ENCODE assay signal across 7 mouse cellular contexts in the genomic region with DNA sequence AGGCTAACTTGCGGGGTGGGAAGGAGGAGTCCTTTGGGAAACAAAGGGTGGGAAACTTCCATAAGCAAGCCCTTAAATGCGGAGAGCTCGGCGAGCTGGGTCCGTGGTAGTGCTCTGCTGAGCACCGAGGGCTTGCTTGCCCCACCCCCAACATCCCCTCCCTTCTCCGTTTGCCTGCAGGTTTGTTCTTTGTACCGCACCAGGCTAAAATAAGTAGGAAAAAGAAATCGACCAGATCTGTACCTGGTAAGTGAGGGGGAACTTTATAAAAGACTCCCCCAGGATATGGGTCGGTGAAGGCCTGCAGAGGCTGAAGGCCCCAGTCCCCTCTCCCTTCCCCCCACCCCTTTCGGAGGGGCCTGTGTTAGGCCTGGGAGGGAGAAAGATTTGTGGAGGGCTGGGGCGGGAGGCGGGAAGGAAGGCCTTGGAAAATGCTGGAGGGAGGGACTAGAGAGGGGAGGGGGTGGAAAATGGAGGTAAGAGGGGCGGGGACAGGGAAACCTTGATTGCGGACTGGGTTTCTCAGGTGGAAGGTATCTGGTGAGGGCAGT. TPM values are rescaled to one million over a fixed set of nuclear protein-coding genes. Genes with fewer than 3 reads are reported as not detected.
DNase-seq lines count a peak whose midpoint lies in the region; ATAC-seq and TF ChIP-seq lines count a peak whose summit lies in the region.

No protein-coding gene starts in this region.

- H3K27ac ChIP-seq in heart, embryonic 14.5 days (replicated peaks in 1 of 2; ENCODE audit: control insufficient read depth in 1 of 2, insufficient read depth in 1 of 2, low read depth in 2 of 2, low read length in 2 of 2) = peak overlapping the region; percentile 87
- H3K27ac ChIP-seq in stomach, embryonic 15.5 days = peak overlapping the region; percentile 80

- peak overlapping the region; percentile 89 for H3K9ac ChIP-seq in heart, embryonic 14.5 days (ENCODE audit: low read length)
- H3K9ac ChIP-seq in stomach, embryonic 15.5 days = peak overlapping the region; percentile 45; the same call in 1 of the 2 replicates

- peak overlapping the region; percentile 70 for H3K4me3 ChIP-seq in G1E (ENCODE audit: low read depth, low read length)
- H3K4me3 ChIP-seq in heart, embryonic 14.5 days (ENCODE audit: control insufficient read depth in 1 of 2, insufficient read depth in 1 of 2, low read depth in 1 of 2, low read length in 2 of 2) = peak overlapping the region; percentile 66 to 75
- peak overlapping the region; percentile 55 for H3K4me3 ChIP-seq in stomach, embryonic 15.5 days (replicated peaks)

- TF ChIP-seq CTCF in G1E (IDR thresholded peaks at IDR 0.05; ENCODE audit: low read depth, low read length) = no peak

- no peak for ATAC-seq in G1E (ENCODE audit: extremely low read depth, insufficient number of reproducible peaks, low FRiP score, poor library complexity, severe bottlenecking)
- ATAC-seq in heart, embryonic 14.5 days (ENCODE audit: insufficient number of reproducible peaks, insufficient read depth, low FRiP score, low read depth) = peak; percentile 70
- peak; percentile 70 for ATAC-seq in stomach, embryonic 15.5 days (ENCODE audit: insufficient read depth, low FRiP score, low read depth)

- H3K4me2 ChIP-seq in heart, embryonic 14.5 days (ENCODE audit: low read length) = peak overlapping the region; percentile 60
- H3K4me2 ChIP-seq in stomach, embryonic 15.5 days = peak overlapping the region; percentile 48

- WGBS in heart, embryonic 14.5 days = 17% methylated on average over 15 of the region's 15 CpGs
- 23% methylated on average over 15 of the region's 15 CpGs for WGBS in stomach, embryonic 15.5 days

- H3K9me3 ChIP-seq in G1E (replicated peaks) = no peaks in the 10 kb centered on the region
- H3K9me3 ChIP-seq in heart, embryonic 14.5 days (ENCODE audit: control insufficient read depth, low read length) = no peaks in the 10 kb centered on the region
- no peaks in the 10 kb centered on the region for H3K9me3 ChIP-seq in stomach, embryonic 15.5 days

- H3K27me3 ChIP-seq in G1E (ENCODE audit: insufficient read depth, low read length) = no peaks in the 10 kb centered on the region
- H3K27me3 ChIP-seq in heart, embryonic 14.5 days (ENCODE audit: control insufficient read depth, insufficient read depth, low read length) = no peaks in the 10 kb centered on the region
- no peaks in the 10 kb centered on the region for H3K27me3 ChIP-seq in stomach, embryonic 15.5 days (replicated peaks)

- H3K36me3 ChIP-seq in G1E (replicated peaks) = peaks cover 16% of the 10 kb centered on the region
- peaks cover 16% of the 10 kb centered on the region for H3K36me3 ChIP-seq in heart, embryonic 14.5 days (ENCODE audit: control insufficient read depth, insufficient read depth, low read length)
- H3K36me3 ChIP-seq in stomach, embryonic 15.5 days = no peaks in the 10 kb centered on the region

- 0 out of 2 replicates have a peak, but pooled peaks cover 6% of the 10 kb centered on the region for H3K4me1 ChIP-seq in G1E (ENCODE audit: insufficient read depth, low read depth, low read length)
- no peaks in the 10 kb centered on the region for H3K4me1 ChIP-seq in heart, embryonic 14.5 days (ENCODE audit: control insufficient read depth in 2 of 2, insufficient read depth in 2 of 2, low read length in 2 of 2)
- H3K4me1 ChIP-seq in stomach, embryonic 15.5 days = no peaks in the 10 kb centered on the region

- DNase-seq in B cell, adult 2 months = peak; percentile 12 to 22
- DNase-seq in G1E (ENCODE audit: low spot score) = no peak
- peak; percentile 17 for DNase-seq in embryo, embryonic 10 days (ENCODE audit: low spot score)
- peak; percentile 58 for DNase-seq in kidney, postnatal 10 days
- peak; percentile 31 to 52 for DNase-seq in lung, postnatal 4 days

RNA-seq across cellular contexts. Expression of a gene that starts 0.7 kb away (rescaled TPM):
- total RNA-seq in G1E (2014; fragmentation: Nextera tagmentation) (84.3 and 89.7 TPM in 2 replicates), G1E (2017) (359 and 379 TPM in 2 replicates)
- polyA plus RNA-seq in G1E (2012) = 69.9 and 72.1 TPM in 2 replicates
- polyA plus RNA-seq in heart, embryonic 14.5 days (2014; fragmentation: Nextera tagmentation; extraction: Ambion mirVana) = 488 and 515 TPM in 2 replicates
- polyA plus RNA-seq in stomach, embryonic 15.5 days (2015; fragmentation: Nextera tagmentation; extraction: Ambion mirVana) = 589 and 647 TPM in 2 replicates

RNA-seq across cellular contexts. Expression of a gene that starts 24.5 kb away (rescaled TPM):
- 269 and 293 TPM in 2 replicates for total RNA-seq in G1E (2014; fragmentation: Nextera tagmentation)
- total RNA-seq in G1E (2017) = 192 and 233 TPM in 2 replicates
- 525 and 668 TPM in 2 replicates for polyA plus RNA-seq in G1E (2012)
- 499 and 525 TPM in 2 replicates for polyA plus RNA-seq in heart, embryonic 14.5 days (2014; fragmentation: Nextera tagmentation; extraction: Ambion mirVana)
- polyA plus RNA-seq in stomach, embryonic 15.5 days (2015; fragmentation: Nextera tagmentation; extraction: Ambion mirVana) = 384 and 393 TPM in 2 replicates

RNA-seq across cellular contexts. Expression of a gene that starts 30.3 kb away (rescaled TPM):
- not detected in 2 replicates for total RNA-seq in G1E (2014; fragmentation: Nextera tagmentation)
- 0.27 and 0.35 TPM in 2 replicates for total RNA-seq in G1E (2017)
- polyA plus RNA-seq in G1E (2012) = 0.17 and 0.24 TPM in 2 replicates
- 232 and 239 TPM in 2 replicates for polyA plus RNA-seq in heart, embryonic 14.5 days (2014; fragmentation: Nextera tagmentation; extraction: Ambion mirVana)
- 106 and 124 TPM in 2 replicates for polyA plus RNA-seq in stomach, embryonic 15.5 days (2015; fragmentation: Nextera tagmentation; extraction: Ambion mirVana)

RNA-seq across cellular contexts. Expression of a gene that starts 31.0 kb away (rescaled TPM):
- total RNA-seq in G1E (2014; fragmentation: Nextera tagmentation) (not detected in 2 replicates), G1E (2017) (not detected in 2 replicates)
- polyA plus RNA-seq in G1E (2012) = not detected in 2 replicates
- polyA plus RNA-seq in heart, embryonic 14.5 days (2014; fragmentation: Nextera tagmentation; extraction: Ambion mirVana) = 16.0 and 16.7 TPM in 2 replicates
- polyA plus RNA-seq in stomach, embryonic 15.5 days (2015; fragmentation: Nextera tagmentation; extraction: Ambion mirVana) = 1.5 and 5.1 TPM in 2 replicates

RNA-seq across cellular contexts. Expression of a gene that starts 41.9 kb away (rescaled TPM):
- total RNA-seq in G1E (2014; fragmentation: Nextera tagmentation) = 12.0 and 12.3 TPM in 2 replicates
- total RNA-seq in G1E (2017) = 0.23 and 0.93 TPM in 2 replicates
- 3.3 and 3.6 TPM in 2 replicates for polyA plus RNA-seq in G1E (2012)
- polyA plus RNA-seq in heart, embryonic 14.5 days (2014; fragmentation: Nextera tagmentation; extraction: Ambion mirVana) = 5.6 and 6.9 TPM in 2 replicates
- 5.4 and 5.8 TPM in 2 replicates for polyA plus RNA-seq in stomach, embryonic 15.5 days (2015; fragmentation: Nextera tagmentation; extraction: Ambion mirVana)

Comparison
In these comparisons a context has a peak if more than half of its experiments do, and no peak if none do; other contexts are left out.
1. RNA of a gene that starts 30.3 kb away (polyA plus RNA-seq): 232 to 239 TPM in heart, embryonic 14.5 days and 106 to 124 TPM in stomach, embryonic 15.5 days; 0.17 to 0.24 TPM in G1E; every median in the first group is over 10 times any median in the second.
2. Peak in every context shown above with its lines, with median percentiles within 50 percentile points of each other: H3K4me3 ChIP-seq.